Mouse (Mus musculus): Measurements from ENCODE around the gene Spryd7.

The Spryd7 gene

DNA sequence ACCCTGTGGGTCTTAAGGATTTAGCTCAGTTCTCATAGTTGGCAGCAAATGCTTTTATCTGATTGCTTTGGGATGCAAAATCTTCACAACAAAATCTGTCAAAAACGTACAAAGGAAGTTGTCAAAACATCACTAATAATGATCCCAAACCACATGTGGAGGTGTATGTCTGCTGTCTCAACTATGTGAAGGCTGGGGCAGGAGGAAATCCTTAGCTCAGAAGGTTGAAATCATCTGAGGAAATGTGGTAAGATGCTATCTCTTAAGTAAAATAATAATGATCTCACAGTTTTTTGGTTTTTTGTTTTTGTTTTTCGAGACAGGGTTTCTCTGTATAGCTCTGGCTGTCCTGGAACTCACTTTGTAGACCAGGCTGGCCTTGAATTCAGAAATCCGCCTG lies 20.9 kb downstream of the Spryd7 start:
- DNase-seq (ENCODE audit: low spot score in 2 of 2): no peak

DNA sequence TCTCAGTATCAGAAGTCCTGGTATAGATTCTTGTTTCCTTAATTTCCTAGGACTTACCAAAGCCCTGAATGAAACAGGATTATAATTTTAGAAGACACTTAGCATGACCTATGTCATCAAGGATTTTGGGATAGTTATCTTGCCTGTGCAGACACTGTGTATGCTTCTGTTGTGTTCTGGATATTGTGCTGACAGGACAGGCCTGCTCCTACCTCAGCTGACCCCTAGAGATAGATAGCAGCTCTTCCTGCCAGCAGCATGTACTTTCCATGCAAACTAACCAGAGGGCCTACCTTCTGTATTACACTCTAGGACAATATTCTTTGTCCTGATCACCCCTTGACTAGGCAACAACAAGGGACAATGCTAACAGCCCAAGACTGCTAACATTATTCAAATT lies 25.7 kb downstream of the Spryd7 start:
- DNase-seq (ENCODE audit: low spot score in 2 of 2): no peak

GRCm38 (mm10) chr14:61530396-61530795 lies 26.3 kb downstream of the Spryd7 start:
- DNase-seq (ENCODE audit: low spot score in 2 of 2): no peak

- no peak for DNase-seq (ENCODE audit: low spot score in 2 of 2)
Measured at GRCm38 (mm10) chr14:61529533-61529932, 27.2 kb downstream of the Spryd7 start.

DNA sequence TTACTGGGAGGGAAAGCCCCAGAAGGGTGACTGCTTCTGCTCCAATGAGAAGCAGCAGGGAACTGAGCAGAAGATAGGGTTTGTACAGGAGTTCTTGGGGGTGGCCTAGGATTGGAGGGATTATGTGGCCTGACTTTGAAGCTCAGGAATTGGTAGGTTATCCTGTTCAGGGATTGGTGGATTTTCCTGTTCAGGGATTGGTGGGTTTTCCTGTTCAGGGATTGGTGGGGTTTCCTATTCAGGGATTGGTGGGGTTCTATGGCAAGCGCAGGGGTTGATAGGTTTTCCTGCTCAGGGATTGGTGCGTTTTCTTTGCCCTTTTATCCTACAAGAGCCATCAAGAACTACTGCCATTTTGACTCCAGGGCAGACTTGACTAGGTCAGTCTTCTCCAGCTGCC lies 30.7 kb downstream of the Spryd7 start:
- DNase-seq (ENCODE audit: low spot score in 2 of 2): no peak

- no peak for DNase-seq (ENCODE audit: low spot score in 2 of 2)
Measured at GRCm38 (mm10) chr14:61523821-61524220, 32.9 kb downstream of the Spryd7 start.

DNA sequence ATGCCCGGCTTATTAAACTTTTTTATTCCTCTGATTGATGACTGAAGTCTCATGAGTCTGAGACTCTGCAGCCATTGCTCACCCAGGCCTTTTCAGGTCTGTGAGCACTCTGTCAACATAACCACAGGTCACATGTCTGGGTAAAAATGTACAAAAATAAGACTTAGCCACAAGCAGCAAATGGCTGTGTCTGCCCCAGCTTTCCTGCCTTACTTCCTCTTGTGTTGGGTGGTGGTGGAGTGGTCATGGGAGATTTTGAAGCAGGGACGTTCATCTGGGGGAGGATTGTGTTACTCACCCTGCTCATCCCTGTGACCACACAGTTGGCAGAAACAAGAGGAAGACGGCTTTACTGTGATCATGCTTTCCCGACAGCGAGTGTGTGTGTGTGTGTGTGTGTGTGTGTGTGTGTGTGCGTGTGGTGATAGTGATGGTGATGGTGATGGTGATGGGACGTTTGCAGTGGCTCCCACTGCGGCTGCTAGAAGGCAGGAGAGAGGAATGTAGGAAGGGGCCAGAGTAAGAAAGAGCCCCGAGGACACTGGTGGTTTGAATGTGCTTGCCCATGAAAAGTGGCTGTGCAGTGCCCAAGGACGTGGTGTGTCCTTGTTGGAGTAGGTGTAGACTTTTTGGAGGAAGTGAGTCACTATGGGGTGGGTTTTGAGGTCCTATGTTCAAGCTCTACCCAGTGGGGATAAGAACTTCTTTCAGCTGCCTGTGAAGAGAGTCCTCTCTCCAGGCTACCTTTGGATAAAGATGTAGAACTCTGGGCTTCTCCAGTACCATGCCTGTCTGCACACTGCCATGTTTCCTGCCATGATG lies 37.8 kb downstream of the Spryd7 start:
- DNase-seq (ENCODE audit: low spot score in 2 of 2): no peak

DNA sequence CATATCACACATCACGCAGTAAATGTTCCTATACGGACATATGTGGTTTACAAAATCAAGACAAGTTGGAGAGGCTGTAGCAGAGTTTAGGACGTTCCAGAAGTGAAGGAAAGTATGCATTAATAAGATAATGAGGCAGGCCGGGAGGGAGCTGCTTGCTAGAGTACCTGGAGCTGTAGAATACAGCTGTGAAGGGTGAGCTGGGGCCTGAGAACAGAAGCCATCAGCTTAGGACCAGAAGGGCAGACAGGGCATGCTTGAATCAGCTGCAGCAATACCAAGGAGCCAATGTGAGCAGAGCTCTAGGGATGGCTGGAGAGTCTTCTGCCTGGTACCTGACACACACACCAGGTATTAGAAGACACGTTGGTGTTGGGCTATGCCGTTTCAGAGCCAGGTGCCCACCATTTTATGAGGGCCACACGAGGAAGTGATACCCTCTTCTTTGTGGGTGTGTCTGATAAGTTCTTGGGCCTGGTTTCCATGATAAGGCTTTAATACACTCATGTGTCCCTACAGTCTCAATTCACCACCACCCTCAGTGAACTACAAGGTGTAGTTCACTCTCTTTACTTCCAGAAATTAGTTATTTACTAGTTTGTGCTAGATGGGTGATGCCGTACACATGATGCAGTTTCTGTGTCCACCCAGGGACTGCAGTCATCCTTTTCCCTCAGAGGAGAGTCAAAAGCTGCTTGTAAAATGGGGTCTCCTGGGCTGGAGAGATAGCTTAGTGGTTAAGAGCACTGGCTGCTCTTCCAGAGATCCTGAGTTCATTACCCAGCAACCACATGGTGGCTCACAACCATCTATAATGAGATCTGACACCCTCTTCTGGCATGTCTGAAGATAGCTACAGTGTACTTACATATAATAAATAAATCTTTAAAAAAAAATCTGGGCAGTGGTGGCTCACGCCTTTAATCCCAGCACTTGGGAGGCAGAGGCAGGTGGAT lies 39.9 kb downstream of the Spryd7 start:
- no peak for DNase-seq (ENCODE audit: low spot score in 2 of 2)

DNA sequence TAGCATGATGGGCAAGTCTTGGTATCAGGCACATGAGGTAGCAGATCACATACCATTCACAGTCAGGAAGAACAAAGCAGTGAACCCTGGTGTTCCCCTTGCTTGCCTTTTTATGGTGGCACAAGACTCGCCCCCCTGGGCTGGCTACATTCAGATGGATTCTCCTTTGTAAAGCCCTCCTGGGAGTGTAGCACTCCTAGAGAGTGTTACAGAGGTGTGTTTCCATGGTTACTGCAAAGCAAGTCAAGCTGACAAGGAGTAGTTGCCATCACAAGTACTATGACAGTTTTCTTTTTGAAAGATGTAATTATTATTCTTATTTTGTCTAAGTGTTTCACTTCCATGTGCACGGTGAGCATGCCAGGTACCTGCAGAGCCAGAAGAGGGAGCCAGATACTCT lies 45.2 kb downstream of the Spryd7 start:
- DNase-seq (ENCODE audit: low spot score in 2 of 2): no peak

- DNase-seq (ENCODE audit: low spot score in 2 of 2): peak; percentile 53 to 73
Measured at GRCm38 (mm10) chr14:61497716-61498490, 58.8 kb downstream of the Spryd7 start.

- DNase-seq (ENCODE audit: low spot score in 2 of 2): peak in 1 of 2 experiments; percentile 17
Measured at GRCm38 (mm10) chr14:61493511-61494135, 63.1 kb downstream of the Spryd7 start.
